Mouse (Mus musculus) liver, postnatal 0 days (tissue): ENCODE measurements around the gene Dhx30. TPM values are rescaled to one million over a fixed set of nuclear protein-coding genes. Genes with fewer than 3 reads are reported as not detected.
"Not testable (repeated sequence)": the region's sequence is repeated elsewhere in the genome, so short reads cannot be mapped to it uniquely, and the experiment has no call there.

Source experiments
- ATAC-seq: fragments of 200-750 bp; cut with Nextera tagmentation; 2 replicates; pipeline ENCODE4 v1.8.0; 2017; ENCODE audit warnings: mild to moderate bottlenecking, moderate library complexity
- DNase-seq: peaks from one replicate; pipeline ENCODE4 v3.0.0-alpha.2; 2016
- H3K27ac ChIP-seq: fragments of 300-500 bp; sonication (generic); 2 replicates; pipeline ENCODE4 v1.5.1; 2014; ENCODE audit warnings: antibody characterized with exemption, moderate library complexity, mild to moderate bottlenecking, low read depth
- H3K27me3 ChIP-seq: fragments of 300-500 bp; sonication (generic); 2 replicates; pipeline ENCODE4 v1.6.1; 2014; ENCODE audit warnings: low read length, control low read depth, mixed read lengths; ENCODE audit not compliant: insufficient read depth
- H3K36me3 ChIP-seq: fragments of 300-500 bp; sonication (generic); replicated peaks from 2 replicates; pipeline ENCODE4 v1.6.1; 2014; ENCODE audit warnings: mild to moderate bottlenecking, control low read depth, low read length, moderate library complexity, mixed read lengths; ENCODE audit not compliant: insufficient read depth
- H3K4me1 ChIP-seq: fragments of 300-500 bp; sonication (generic); 2 replicates; pipeline ENCODE4 v1.6.1; 2014; ENCODE audit warnings: antibody characterized with exemption, mild to moderate bottlenecking, control low read depth; ENCODE audit not compliant: insufficient read depth
- H3K4me2 ChIP-seq: fragments of 300-500 bp; sonication (generic); 2 replicates; pipeline ENCODE4 v1.6.1; 2014; ENCODE audit warnings: low read depth, mild to moderate bottlenecking, low read length, moderate library complexity, mixed read lengths
- H3K4me3 ChIP-seq: fragments of 300-500 bp; sonication (generic); 2 replicates; pipeline ENCODE4 v1.5.1; 2014; ENCODE audit warnings: low read depth, low read length
- H3K9ac ChIP-seq: fragments of 300-500 bp; sonication (generic); replicated peaks from 2 replicates; pipeline ENCODE4 v1.6.1; 2014; ENCODE audit warnings: mild to moderate bottlenecking, moderate library complexity
- H3K9me3 ChIP-seq: fragments of 300-500 bp; sonication (generic); 2 replicates; pipeline ENCODE4 v1.6.1; 2016; ENCODE audit warnings: mild to moderate bottlenecking, control low read depth, low read length, mixed read lengths
- CTCF ChIP-seq: sonication (generic); IDR thresholded peaks from 2 replicates; pipeline ENCODE4 v1.5.1; 2016; ENCODE audit warnings: antibody characterized with exemption, low read depth
- EP300 ChIP-seq: IDR thresholded peaks from 2 replicates; pipeline ENCODE4 v1.6.1; 2016; ENCODE audit warnings: antibody characterized with exemption, low read depth, mild to moderate bottlenecking
- WGBS: fragments of 180-500 bp; shearing (Covaris S2); extraction: QIAGEN DNeasy Blood & Tissue Kit; methylation state at CpG from one replicate; pipeline ENCODE4 v1.1.7; 2014; ENCODE audit not compliant: insufficient replicate concordance; 5-methylcytosine and 5-hydroxymethylcytosine counted together
- polyA plus RNA-seq: library from polyadenylated mRNA; unstranded; fragments of >200 nt; fragmentation: Nextera tagmentation; extraction: Ambion mirVana; gene quantifications from 2 replicates; pipeline ENCODE4 v1.2.1, GENCODE M21; 2015

Gene Dhx30
- polyA plus RNA-seq, 1 experiment from 2014 or later, result 24.8 TPM

DNA sequence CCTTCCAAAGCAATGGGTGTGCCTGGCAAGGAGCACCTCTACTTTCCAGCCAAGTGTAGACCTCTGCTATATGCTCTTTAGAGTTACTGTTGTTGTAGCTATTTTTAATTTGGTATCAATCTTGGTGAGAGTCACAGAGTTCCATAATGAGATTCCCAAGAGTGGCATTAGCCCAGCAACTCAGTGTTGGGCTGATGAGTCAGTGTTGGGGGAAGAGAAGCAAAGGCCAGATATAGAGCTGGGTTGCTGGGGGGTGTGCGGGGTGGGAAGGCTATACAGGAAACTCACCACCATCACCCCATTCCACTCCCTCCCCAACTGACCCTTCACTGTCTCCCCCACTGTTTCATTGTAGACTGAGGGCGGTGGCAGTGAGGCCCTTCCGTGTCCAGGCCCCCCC, 36.6 kb downstream of the Dhx30 start:
- Histone ChIP-seq H3K27me3 (no peaks in the 10 kb centered on the region), H3K4me3 (no peak overlapping the region), H3K27ac (no peak overlapping the region), H3K4me2 (no peak overlapping the region), H3K9ac (no peak overlapping the region), H3K4me1 (no peaks in the 10 kb centered on the region), H3K36me3 (peaks cover 53% of the 10 kb centered on the region), H3K9me3 (no peaks in the 10 kb centered on the region)
- no peak for ATAC-seq
- 89% methylated on average over 3 of the region's 3 CpGs for WGBS
- TF ChIP-seq CTCF (no peak), EP300 (no peak)
- no peak for DNase-seq

DNA sequence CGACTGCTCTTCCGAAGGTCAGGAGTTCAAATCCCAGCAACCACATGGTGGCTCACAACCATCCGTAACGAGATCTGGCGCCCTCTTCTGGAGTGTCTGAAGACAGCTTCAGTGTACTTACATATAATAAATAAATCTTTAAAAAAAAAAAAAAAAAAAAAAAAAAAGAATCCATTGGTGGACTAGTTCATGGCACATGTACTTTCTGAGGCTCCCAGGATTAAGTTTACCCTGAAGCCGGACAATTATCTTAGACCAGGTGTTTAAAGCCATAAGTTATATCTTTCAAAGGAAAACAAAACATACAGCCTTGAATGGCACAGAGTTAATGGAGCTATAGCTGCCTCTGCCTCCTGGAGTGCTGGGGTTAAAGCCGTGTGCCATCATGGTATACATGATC, 41.2 kb downstream of the Dhx30 start:
- H3K9ac ChIP-seq, result not testable (repeated sequence)

DNA sequence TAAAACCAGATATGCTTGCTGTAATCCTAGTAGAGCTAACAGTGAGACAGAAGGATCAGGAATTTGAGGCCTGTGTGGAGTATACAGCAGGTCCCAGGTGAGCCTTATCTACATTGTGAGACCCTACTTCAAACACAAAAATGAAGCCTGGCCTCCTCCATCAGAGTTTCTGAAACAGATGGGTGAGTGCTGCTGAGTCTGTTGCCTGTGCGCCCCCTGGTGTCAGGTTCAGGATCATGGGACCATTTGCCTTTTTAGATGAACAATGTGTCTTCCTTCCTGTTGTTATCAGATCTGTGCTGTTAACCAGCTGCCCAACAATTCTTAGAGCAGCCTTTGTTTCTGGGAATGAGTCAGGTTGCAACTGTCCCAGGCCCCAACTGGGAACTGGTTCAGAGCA, 45.8 kb downstream of the Dhx30 start:
- no peak for TF ChIP-seq EP300
- TF ChIP-seq CTCF, result peak; percentile 84
- no peaks in the 10 kb centered on the region for H3K4me1 ChIP-seq
- WGBS, result 4% methylated on average over 1 of the region's 1 CpGs
- no peaks in the 10 kb centered on the region for H3K27me3 ChIP-seq
- H3K4me3 ChIP-seq, result no peak overlapping the region
- no peak for ATAC-seq
- H3K27ac ChIP-seq, result no peak overlapping the region
- peaks cover 49% of the 10 kb centered on the region for H3K36me3 ChIP-seq
- DNase-seq, result peak; percentile 76
- H3K9ac ChIP-seq, result no peak overlapping the region
- H3K4me2 ChIP-seq, result no peak overlapping the region
- H3K9me3 ChIP-seq, result no peaks in the 10 kb centered on the region

More for the DNA sequence above, 41.2 kb downstream of the Dhx30 start:
- not testable (repeated sequence) for H3K4me1 ChIP-seq, H3K27me3 ChIP-seq, H3K4me3 ChIP-seq, ATAC-seq, H3K9me3 ChIP-seq, DNase-seq, H3K4me2 ChIP-seq, H3K27ac ChIP-seq
- H3K36me3 ChIP-seq, result peaks cover 37% of the 10 kb centered on the region
- WGBS, result 81% methylated on average over 4 of the region's 7 CpGs

DNA sequence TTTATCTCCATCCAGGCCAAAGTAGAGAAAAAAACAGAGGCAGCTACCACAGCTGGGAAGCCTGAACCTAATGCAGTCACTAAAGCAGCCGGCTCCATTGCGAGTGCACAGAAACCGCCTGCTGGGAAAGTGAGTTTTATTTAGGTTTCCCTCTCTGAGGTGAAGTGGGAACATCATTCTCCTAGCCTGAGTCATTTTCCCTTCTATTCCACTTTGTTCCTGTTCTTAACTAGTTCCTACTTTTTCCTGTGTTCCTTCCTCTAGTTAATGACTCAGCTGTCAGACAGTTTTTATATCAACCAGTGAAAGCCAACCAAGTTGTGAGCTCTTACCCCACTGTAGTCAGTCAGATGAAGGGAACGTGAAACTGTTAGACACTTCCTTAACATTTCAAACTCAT, 46.6 kb downstream of the Dhx30 start:
- DNase-seq (no peak), ATAC-seq (no peak)
- no peak overlapping the region for H3K27ac ChIP-seq
- no peak overlapping the region for H3K9ac ChIP-seq
- no peaks in the 10 kb centered on the region for H3K4me1 ChIP-seq
- H3K36me3 ChIP-seq, result peaks cover 50% of the 10 kb centered on the region
- 71% methylated on average over 4 of the region's 4 CpGs for WGBS
- no peak overlapping the region for H3K4me3 ChIP-seq
- TF ChIP-seq CTCF, result no peak
- TF ChIP-seq EP300, result no peak
- H3K27me3 ChIP-seq, result no peaks in the 10 kb centered on the region
- H3K9me3 ChIP-seq, result no peaks in the 10 kb centered on the region
- no peak overlapping the region for H3K4me2 ChIP-seq

DNA sequence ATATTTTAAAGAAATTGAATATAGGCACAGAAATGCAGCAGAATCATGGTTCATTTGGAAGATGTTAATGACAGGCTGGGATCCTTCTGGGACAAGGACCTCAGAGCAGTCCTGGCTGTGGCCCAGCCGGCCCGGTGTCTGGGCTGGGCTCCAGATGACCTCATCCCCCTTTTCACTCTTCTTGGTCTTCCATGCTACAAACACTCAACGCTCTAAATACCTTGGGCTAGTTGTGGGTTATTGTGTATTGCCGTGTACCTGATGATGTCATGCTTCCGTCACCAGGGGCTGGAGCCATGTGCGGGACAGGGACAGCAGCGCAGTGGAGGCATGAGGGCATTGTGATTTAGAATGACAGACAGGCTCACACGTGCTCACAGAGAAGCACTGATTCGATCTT, 47.3 kb downstream of the Dhx30 start:
- H3K27me3 ChIP-seq, result no peaks in the 10 kb centered on the region
- no peak overlapping the region for H3K27ac ChIP-seq
- TF ChIP-seq CTCF (no peak), EP300 (no peak)
- H3K9ac ChIP-seq, result no peak overlapping the region
- DNase-seq (no peak), ATAC-seq (no peak)
- WGBS, result 74% methylated on average over 9 of the region's 9 CpGs
- no peaks in the 10 kb centered on the region for H3K9me3 ChIP-seq
- no peak overlapping the region for H3K4me3 ChIP-seq
- no peak overlapping the region for H3K4me2 ChIP-seq
- H3K4me1 ChIP-seq, result no peaks in the 10 kb centered on the region
- H3K36me3 ChIP-seq, result peaks cover 50% of the 10 kb centered on the region

DNA sequence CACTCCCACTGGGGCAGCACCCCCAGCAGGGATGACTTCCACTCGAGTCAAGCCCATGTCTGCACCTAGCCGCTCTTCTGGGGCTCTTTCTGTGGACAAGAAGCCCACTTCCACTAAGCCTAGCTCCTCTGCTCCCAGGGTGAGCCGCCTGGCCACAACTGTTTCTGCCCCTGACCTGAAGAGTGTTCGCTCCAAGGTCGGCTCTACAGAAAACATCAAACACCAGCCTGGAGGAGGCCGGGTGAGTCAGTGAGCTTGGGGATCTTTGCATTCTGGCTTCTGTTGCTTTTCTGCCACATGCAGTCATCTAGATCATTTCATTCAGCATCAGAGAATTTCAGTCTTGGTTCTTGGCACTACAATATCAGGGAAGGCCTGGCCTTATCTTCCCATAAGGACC, 48.9 kb downstream of the Dhx30 start:
- Histone ChIP-seq H3K27ac (no peak overlapping the region), H3K4me3 (no peak overlapping the region), H3K9ac (no peak overlapping the region), H3K36me3 (peaks cover 57% of the 10 kb centered on the region), H3K27me3 (no peaks in the 10 kb centered on the region), H3K9me3 (no peaks in the 10 kb centered on the region), H3K4me2 (no peak overlapping the region), H3K4me1 (no peaks in the 10 kb centered on the region)
- WGBS, result 74% methylated on average over 6 of the region's 6 CpGs
- TF ChIP-seq CTCF (no peak), EP300 (no peak)
- ATAC-seq, result no peak
- no peak for DNase-seq

DNA sequence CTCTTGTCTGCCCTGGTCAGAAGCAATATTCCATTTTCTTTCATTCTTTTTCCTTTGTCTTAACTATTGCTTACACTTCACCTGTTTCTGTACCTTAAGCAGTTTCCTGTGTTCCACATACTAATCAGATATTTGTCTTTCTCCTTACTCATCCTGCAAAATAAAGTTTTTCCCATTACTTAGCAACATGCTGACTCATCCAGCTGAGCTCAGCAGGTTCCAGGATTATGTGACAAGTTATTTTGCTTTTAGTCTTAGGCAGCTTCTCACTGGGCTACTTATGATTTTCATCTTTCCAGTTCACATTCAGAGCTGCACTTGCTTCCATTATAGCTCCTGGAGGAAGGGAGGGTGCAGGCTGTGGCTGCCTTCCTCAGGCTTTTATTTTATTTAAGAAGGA, 53.0 kb downstream of the Dhx30 start:
- Histone ChIP-seq H3K4me3 (no peak overlapping the region), H3K9me3 (no peaks in the 10 kb centered on the region), H3K4me1 (no peaks in the 10 kb centered on the region), H3K9ac (no peak overlapping the region), H3K4me2 (no peak overlapping the region), H3K36me3 (peaks cover 28% of the 10 kb centered on the region), H3K27me3 (no peaks in the 10 kb centered on the region), H3K27ac (no peak overlapping the region)
- ATAC-seq (no peak), DNase-seq (no peak)
- TF ChIP-seq CTCF, result no peak
- TF ChIP-seq EP300, result no peak
